7 mouse cellular contexts compared by ENCODE assay signal in the genomic region with DNA sequence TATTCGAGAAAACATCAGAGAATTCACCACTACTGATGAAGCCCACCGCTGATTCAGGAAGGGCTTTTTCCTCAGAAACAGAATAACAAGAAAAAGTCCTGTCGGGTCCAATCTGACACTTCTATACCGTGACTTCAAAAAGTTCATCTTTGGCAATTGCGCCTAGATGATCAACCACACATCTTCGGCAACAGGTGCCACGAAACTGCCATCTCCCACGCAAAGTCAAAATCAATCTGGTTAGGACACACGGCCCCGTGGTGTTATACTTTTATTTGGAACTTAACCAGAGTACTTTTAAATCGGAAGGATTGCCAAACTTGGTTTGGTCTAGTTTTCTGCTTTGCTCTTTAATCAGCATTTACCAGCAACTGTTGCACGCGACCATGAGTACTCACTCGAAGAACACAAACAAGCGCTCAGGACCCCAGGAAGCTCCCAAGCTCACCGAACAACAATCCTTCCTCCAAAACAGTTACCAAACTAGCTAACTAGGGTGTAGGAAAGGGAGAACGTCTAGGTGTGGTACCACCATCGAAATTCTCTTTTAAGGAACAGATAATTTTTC. TPM values are rescaled to one million over a fixed set of nuclear protein-coding genes. Genes with fewer than 3 reads are reported as not detected.
A peak's percentile ranks its signal among the peaks of the same experiment; 100 is the strongest.
DNase-seq lines count a peak whose midpoint lies in the region; ATAC-seq and TF ChIP-seq lines count a peak whose summit lies in the region.

No protein-coding gene starts in this region.

- H3K27ac ChIP-seq in lung, embryonic 16.5 days (ENCODE audit: low read length) = peak overlapping the region; percentile 97
- peak overlapping the region; percentile 97 for H3K27ac ChIP-seq in embryonic facial prominence, embryonic 14.5 days (replicated peaks; ENCODE audit: low read depth, low read length)
- H3K27ac ChIP-seq in limb, embryonic 12.5 days = peak overlapping the region; percentile 97
- no peak overlapping the region for H3K27ac ChIP-seq in olfactory bulb, adult 2 months (ENCODE audit: insufficient read depth, low read depth, low read length)

- peak overlapping the region; percentile 66 for H3K4me2 ChIP-seq in lung, embryonic 16.5 days (ENCODE audit: low read depth, low read length)
- H3K4me2 ChIP-seq in embryonic facial prominence, embryonic 14.5 days (ENCODE audit: low read depth, low read length) = peak overlapping the region; percentile 93
- H3K4me2 ChIP-seq in limb, embryonic 12.5 days = peak overlapping the region; percentile 79

- peak overlapping the region; percentile 96 for H3K9ac ChIP-seq in lung, embryonic 16.5 days (ENCODE audit: low read length)
- H3K9ac ChIP-seq in embryonic facial prominence, embryonic 14.5 days (ENCODE audit: low read depth, low read length) = peak overlapping the region; percentile 98
- peak overlapping the region; percentile 97 for H3K9ac ChIP-seq in limb, embryonic 12.5 days (replicated peaks)

- no peaks in the 10 kb centered on the region for H3K9me3 ChIP-seq in lung, embryonic 16.5 days (ENCODE audit: control insufficient read depth, low read length)
- H3K9me3 ChIP-seq in embryonic facial prominence, embryonic 14.5 days (ENCODE audit: control insufficient read depth, low read length) = no peaks in the 10 kb centered on the region
- H3K9me3 ChIP-seq in limb, embryonic 12.5 days = no peaks in the 10 kb centered on the region

- no peak for ATAC-seq in lung, embryonic 16.5 days (ENCODE audit: low read depth)
- ATAC-seq in embryonic facial prominence, embryonic 14.5 days (ENCODE audit: low read depth) = no peak
- ATAC-seq in limb, embryonic 12.5 days (ENCODE audit: insufficient number of reproducible peaks, insufficient read depth, low FRiP score, low TSS enrichment, low read depth) = no peak
- no peak for ATAC-seq in erythroid progenitor cell, adult 5-6 weeks (replicated peaks; ENCODE audit: low FRiP score, poor library complexity, severe bottlenecking)

- peak overlapping the region; percentile 67 for H3K4me3 ChIP-seq in lung, embryonic 16.5 days (ENCODE audit: low read length)
- H3K4me3 ChIP-seq in embryonic facial prominence, embryonic 14.5 days (ENCODE audit: low read depth, low read length) = peak overlapping the region; percentile 87
- peak overlapping the region; percentile 94 for H3K4me3 ChIP-seq in limb, embryonic 12.5 days (replicated peaks)
- peak overlapping the region; percentile 40 for H3K4me3 ChIP-seq in olfactory bulb, adult 2 months (ENCODE audit: insufficient read depth, low read depth, low read length)

- no peaks in the 10 kb centered on the region for H3K27me3 ChIP-seq in lung, embryonic 16.5 days (ENCODE audit: control insufficient read depth, insufficient read depth, low read depth, low read length)
- no peaks in the 10 kb centered on the region for H3K27me3 ChIP-seq in embryonic facial prominence, embryonic 14.5 days (replicated peaks; ENCODE audit: control insufficient read depth, insufficient read depth, low read length)
- no peaks in the 10 kb centered on the region for H3K27me3 ChIP-seq in limb, embryonic 12.5 days

- TF ChIP-seq POLR2A in olfactory bulb, adult 2 months (IDR thresholded peaks at IDR 0.05; ENCODE audit: insufficient read depth, low read depth, low read length) = no peak

- H3K36me3 ChIP-seq in lung, embryonic 16.5 days (ENCODE audit: control insufficient read depth, insufficient read depth, low read length) = no peaks in the 10 kb centered on the region
- H3K36me3 ChIP-seq in embryonic facial prominence, embryonic 14.5 days (ENCODE audit: control insufficient read depth, insufficient read depth, low read length) = no peaks in the 10 kb centered on the region
- no peaks in the 10 kb centered on the region; the same call in 1 of the 2 replicates for H3K36me3 ChIP-seq in limb, embryonic 12.5 days

- no peak for TF ChIP-seq CTCF in olfactory bulb, adult 2 months (IDR thresholded peaks at IDR 0.05; ENCODE audit: insufficient read depth, low read depth, low read length)

- WGBS in lung, embryonic 16.5 days = 1% methylated on average over 18 of the region's 18 CpGs
- WGBS in embryonic facial prominence, embryonic 14.5 days = under 1% methylated on average over 18 of the region's 18 CpGs
- WGBS in limb, embryonic 12.5 days = 5% methylated on average over 18 of the region's 18 CpGs
- WGBS in olfactory bulb, adult 2 months = 2% methylated on average over 18 of the region's 18 CpGs

- no peak for DNase-seq in lung, postnatal 25 days (ENCODE audit: low spot score)
- DNase-seq in embryonic facial prominence, embryonic 14.5 days (ENCODE audit: low spot score) = peak; percentile 27
- no peak for DNase-seq in cerebellum, adult 11 months

- peaks cover 11% of the 10 kb centered on the region for H3K4me1 ChIP-seq in lung, embryonic 16.5 days (replicated peaks; ENCODE audit: control insufficient read depth, insufficient read depth, low read length)
- peaks cover 8% of the 10 kb centered on the region; the same call in 1 of the 2 replicates for H3K4me1 ChIP-seq in embryonic facial prominence, embryonic 14.5 days (ENCODE audit: control insufficient read depth, insufficient read depth, low read length)
- H3K4me1 ChIP-seq in limb, embryonic 12.5 days (replicated peaks) = peaks cover 19% of the 10 kb centered on the region
- peaks cover 10% of the 10 kb centered on the region for H3K4me1 ChIP-seq in olfactory bulb, adult 2 months (ENCODE audit: control insufficient read depth, insufficient read depth, low read length)

RNA-seq across cellular contexts. Expression of gene Bptf, which starts 1.6 kb away (rescaled TPM):
- 28.2 and 29.9 TPM in 2 replicates for polyA plus RNA-seq in lung, embryonic 16.5 days (2015; fragmentation: Nextera tagmentation; extraction: Ambion mirVana)
- polyA plus RNA-seq in embryonic facial prominence, embryonic 14.5 days (2014; fragmentation: Nextera tagmentation; extraction: Ambion mirVana) = 34.8 and 37.0 TPM in 2 replicates
- polyA plus RNA-seq in limb, embryonic 12.5 days (2016; fragmentation: Nextera tagmentation; extraction: Ambion mirVana) = 43.8 and 45.5 TPM in 2 replicates
- polyA plus RNA-seq in olfactory bulb, adult 2 months (2012; ENCODE audit: insufficient read depth, insufficient read length, low replicate concordance, missing spikeins) = 76.8 TPM in 1 of 2 replicates, not detected in the other
- 35.0 and 65.4 TPM in 2 replicates for total RNA-seq in erythroid progenitor cell, adult 5-6 weeks (2015; ENCODE audit: low replicate concordance)
- total RNA-seq in erythroid progenitor cell, adult 5-6 weeks (2017; ENCODE audit: low replicate concordance) = 54.1 and 57.1 TPM in 2 replicates

RNA-seq across cellular contexts. Expression of gene Nol11, which starts 58.9 kb away (rescaled TPM):
- polyA plus RNA-seq in lung, embryonic 16.5 days (2015; fragmentation: Nextera tagmentation; extraction: Ambion mirVana) = 47.1 and 49.4 TPM in 2 replicates
- polyA plus RNA-seq in embryonic facial prominence, embryonic 14.5 days (2014; fragmentation: Nextera tagmentation; extraction: Ambion mirVana) = 37.4 and 44.0 TPM in 2 replicates
- 72.7 and 73.9 TPM in 2 replicates for polyA plus RNA-seq in limb, embryonic 12.5 days (2016; fragmentation: Nextera tagmentation; extraction: Ambion mirVana)
- polyA plus RNA-seq in olfactory bulb, adult 2 months (2012; ENCODE audit: insufficient read depth, insufficient read length, low replicate concordance, missing spikeins) = not detected in 2 replicates
- total RNA-seq in erythroid progenitor cell, adult 5-6 weeks (2015; ENCODE audit: low replicate concordance) = 8.6 and 10.9 TPM in 2 replicates
- total RNA-seq in erythroid progenitor cell, adult 5-6 weeks (2017; ENCODE audit: low replicate concordance) = 7.9 and 9.5 TPM in 2 replicates

Comparison
In these comparisons a context has a peak if more than half of its experiments do, and no peak if none do; other contexts are left out.
1. H3K4me3 ChIP-seq: peak in every context shown above with its lines; median percentile 94 in limb, embryonic 12.5 days; 87 in embryonic facial prominence, embryonic 14.5 days; 67 in lung, embryonic 16.5 days; 40 in olfactory bulb, adult 2 months.